Mouse (Mus musculus): Measurements from ENCODE around the gene Cgrrf1. TPM values are rescaled to one million over a fixed set of nuclear protein-coding genes. Genes with fewer than 3 reads are reported as not detected.

The Cgrrf1 gene
- 35.3 TPM for polyA plus RNA-seq (2021)

DNA sequence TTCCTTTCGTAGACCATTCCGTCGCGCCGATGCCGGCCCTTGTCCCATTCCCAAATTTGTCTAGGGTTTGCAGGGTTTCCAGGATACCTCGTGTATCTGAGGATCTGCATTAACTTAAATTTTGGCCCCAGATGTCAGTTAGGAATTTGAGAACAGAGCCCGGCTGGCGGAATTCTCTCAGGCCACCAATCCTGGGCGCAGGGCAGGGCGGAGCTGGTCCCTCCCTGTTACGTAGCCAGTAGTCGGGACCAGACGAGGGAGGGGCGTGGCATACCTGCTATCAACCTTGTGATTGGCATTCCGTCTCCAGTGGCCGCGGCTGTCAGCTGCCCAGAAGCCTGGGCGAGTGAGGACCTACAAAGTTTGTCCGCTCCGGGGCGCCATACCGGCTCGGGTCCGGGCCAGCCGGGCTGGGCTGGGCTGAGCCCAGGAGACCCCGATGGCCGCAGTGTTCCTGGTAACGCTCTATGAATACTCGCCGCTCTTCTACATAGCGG is at the start of gene Cgrrf1:
Gene Cgrrf1 (plus strand): TSS at position 289 of the 497 bp plus-strand sequence.
- ATAC-seq (peak; percentile 98), DNase-seq (ENCODE audit: low read depth, low spot score) (peak; percentile 80)
- in situ Hi-C loops (cut with MboI; ENCODE audit: low pct_unique_long_range_greater_than_20kb): no loop called here
- H3K27me3 ChIP-seq: no peaks in the 10 kb centered on the region
- POLR2A ChIA-PET: interaction anchor here (1.0 kb wide), 1 partner anchor 13 kb away, joined by 3 read pairs; no protein-coding TSS in a partner anchor
- CTCF ChIA-PET: interaction anchor here (1.0 to 1.5 kb wide), 6 partner anchors 10 to 50 kb away, joined by 3 to 6 read pairs (median 4); no protein-coding TSS in a partner anchor
- TF ChIP-seq CTCF (IDR thresholded peaks at IDR 0.05): peak; percentile 79

DNA sequence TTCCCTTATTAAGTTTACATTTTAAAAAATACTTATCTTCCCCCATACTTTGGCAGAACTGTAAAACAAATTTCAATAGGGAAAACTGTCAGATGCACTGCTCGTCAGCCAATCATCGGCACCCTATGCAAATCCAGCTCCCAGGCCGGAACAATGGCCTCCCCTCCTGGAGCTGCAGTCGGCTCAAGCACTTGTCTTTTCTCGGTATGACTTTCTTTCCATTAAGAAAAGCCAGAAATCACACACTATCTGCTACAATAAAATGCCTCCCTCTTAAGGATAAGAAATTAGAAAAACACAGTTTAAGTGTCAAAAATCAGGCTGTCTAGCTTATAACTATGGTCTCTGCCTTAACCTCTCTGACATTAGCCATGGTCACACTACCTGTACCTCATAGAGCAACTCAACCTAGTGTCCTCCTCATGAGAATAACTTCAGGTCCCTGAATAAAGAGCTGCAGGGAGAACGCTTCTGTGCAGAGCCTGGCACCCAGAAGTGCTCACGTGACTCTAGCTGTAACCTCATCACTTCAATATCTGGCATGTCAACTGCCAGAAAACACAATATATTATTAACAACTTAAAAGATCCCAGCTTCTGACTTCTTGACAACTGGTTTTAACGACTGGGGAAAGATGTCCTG is 49.6 kb upstream of the Cgrrf1 start:
- no peak for TF ChIP-seq CTCF (IDR thresholded peaks at IDR 0.05)
- ATAC-seq: no peak
- in situ Hi-C loops (cut with MboI; ENCODE audit: low pct_unique_long_range_greater_than_20kb): no loop called here
- POLR2A ChIA-PET: interaction anchor here (1.1 kb wide), 1 partner anchor 22 kb away, joined by 3 read pairs; no protein-coding TSS in a partner anchor
- H3K27me3 ChIP-seq: no peaks in the 10 kb centered on the region
- CTCF ChIA-PET: interaction anchor here (0.8 kb wide), 1 partner anchor 25 kb away, joined by 3 read pairs; no protein-coding TSS in a partner anchor
- DNase-seq (ENCODE audit: low read depth, low spot score): no peak

DNA sequence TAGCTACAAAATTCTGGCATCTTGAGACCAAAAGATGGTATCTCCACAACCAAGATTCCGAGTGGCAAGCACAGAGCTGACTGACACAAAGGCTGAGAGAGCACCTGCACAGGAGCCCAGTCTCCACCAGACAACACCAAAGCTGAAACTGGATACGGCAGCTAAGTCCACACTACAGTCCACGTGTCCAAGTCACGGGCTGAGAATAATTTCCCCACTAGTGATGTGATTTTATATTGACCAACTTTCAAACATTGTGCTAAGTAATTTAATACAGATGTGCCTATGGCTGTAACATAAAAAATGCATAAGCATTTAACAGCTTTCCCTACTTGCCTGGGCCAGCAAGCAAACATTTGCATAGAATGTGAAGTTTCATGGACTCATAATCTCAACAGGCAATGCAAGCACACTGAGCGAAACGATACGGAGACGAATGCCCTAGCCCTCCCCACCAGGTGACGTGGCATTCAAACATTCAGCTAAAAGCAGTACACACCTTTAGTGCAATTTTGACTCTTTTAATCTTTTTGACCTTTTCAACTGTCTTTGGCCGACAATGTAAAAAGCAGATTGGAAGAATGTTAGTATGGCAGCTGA is 48.5 kb upstream of the Cgrrf1 start:
- no peak for ATAC-seq
- POLR2A ChIA-PET: no interaction called here
- TF ChIP-seq CTCF (IDR thresholded peaks at IDR 0.05): no peak
- CTCF ChIA-PET: interaction anchor here (0.8 to 1.4 kb wide), 3 partner anchors 12 to 48 kb away, joined by 3 to 5 read pairs (median 4); partner anchors contain the start of gene Cgrrf1
- DNase-seq (ENCODE audit: low read depth, low spot score): no peak
- in situ Hi-C loops (cut with MboI; ENCODE audit: low pct_unique_long_range_greater_than_20kb): no loop called here
- no peaks in the 10 kb centered on the region for H3K27me3 ChIP-seq

DNA sequence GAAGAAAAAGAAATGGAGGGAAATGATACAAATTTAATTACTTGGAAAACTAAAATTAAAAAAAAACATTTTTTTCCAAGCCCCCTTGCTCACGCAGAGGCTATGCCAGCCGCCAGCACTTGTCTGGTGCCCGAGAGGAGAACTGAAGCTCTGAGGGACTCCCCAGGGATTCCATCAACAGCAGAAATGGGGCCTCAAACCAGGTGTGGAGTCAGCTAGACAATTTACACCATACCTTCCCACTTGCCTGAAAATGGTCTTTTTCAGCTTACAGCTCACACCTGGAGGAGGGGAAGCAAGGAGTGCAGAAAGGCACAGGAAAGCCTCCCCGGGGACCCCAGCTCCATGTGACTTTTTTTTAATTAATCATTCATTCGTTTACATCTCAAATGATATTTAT is 46.7 kb upstream of the Cgrrf1 start:
- ChIA-PET POLR2A (no interaction called here), CTCF (interaction anchor here (1.0 kb wide), 1 partner anchor 9 kb away, joined by 3 read pairs; no protein-coding TSS in a partner anchor)
- DNase-seq (ENCODE audit: low read depth, low spot score) (no peak), ATAC-seq (no peak)
- H3K27me3 ChIP-seq: no peaks in the 10 kb centered on the region
- no peak for TF ChIP-seq CTCF (IDR thresholded peaks at IDR 0.05)
- in situ Hi-C loops (cut with MboI; ENCODE audit: low pct_unique_long_range_greater_than_20kb): no loop called here

DNA sequence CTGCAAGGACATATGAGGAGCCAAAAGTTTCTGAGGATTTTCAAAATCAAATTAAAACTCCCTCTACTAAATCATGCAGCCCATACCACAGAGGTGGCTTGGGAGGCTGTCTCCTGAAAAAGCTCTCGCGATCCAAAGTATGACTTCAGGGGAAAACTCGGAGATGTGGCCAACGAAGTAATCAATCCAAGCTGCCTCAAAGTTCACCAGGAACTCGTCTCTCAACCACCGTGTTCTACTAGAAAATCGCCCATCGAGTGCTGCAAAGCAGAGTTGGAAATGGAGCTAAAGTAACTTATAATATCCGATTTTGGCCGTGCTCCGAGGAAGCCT is 44.5 kb upstream of the Cgrrf1 start:
- ChIA-PET POLR2A (interaction anchor here (0.6 kb wide), 1 partner anchor 1359 kb away, joined by 3 read pairs; no protein-coding TSS in a partner anchor), CTCF (interaction anchor here (0.9 to 3.4 kb wide), 2 partner anchors 9 to 17 kb away, joined by 3 to 9 read pairs; no protein-coding TSS in a partner anchor)
- in situ Hi-C loops (cut with MboI; ENCODE audit: low pct_unique_long_range_greater_than_20kb): no loop called here
- no peaks in the 10 kb centered on the region for H3K27me3 ChIP-seq
- TF ChIP-seq CTCF (IDR thresholded peaks at IDR 0.05): no peak
- DNase-seq (ENCODE audit: low read depth, low spot score) (no peak), ATAC-seq (peak; percentile 13)

DNA sequence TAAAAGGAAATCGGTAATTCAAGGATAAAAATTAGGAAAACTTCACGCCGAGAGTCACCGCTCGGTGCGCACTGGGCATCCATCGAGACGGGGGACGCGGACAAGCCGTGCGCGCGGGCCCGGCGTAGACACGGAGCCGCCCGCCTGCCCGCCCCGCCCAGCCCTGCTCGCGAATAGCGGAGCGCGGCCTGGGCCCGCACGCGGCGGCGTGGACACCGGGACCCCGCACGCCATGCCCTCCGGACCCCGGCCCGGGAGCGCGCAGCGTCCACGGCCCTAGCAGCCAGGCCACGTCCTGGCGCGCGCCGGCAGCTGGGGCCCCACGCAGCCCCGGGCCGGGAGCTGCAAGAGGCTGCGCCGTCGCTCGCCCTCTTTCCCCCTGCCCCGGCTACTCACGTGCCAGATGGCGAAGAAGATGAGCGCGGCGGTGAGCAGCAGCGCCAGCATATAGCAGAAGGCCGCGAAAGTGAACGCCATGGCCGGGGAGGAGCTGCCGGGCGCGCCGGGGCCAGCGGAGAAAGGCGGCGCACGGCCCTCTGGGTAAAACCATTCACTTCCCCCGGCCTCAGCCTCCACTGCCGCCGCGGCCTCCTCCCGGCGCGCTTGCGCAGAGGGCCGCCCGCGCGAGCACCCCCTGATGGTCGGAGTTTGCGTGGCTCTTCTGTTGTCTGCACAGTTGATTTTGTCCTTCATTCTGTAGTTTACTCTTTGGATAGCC is 44.0 kb upstream of the Cgrrf1 start, which contains the start of gene Cnih1:
Gene Cnih1 (minus strand): TSS at position 625 of the 718 bp plus-strand sequence.
- in situ Hi-C loops (cut with MboI; ENCODE audit: low pct_unique_long_range_greater_than_20kb): no loop called here
- CTCF ChIA-PET: interaction anchor here (0.8 to 3.4 kb wide), 4 partner anchors 10 to 33 kb away, joined by 3 to 9 read pairs (median 4); no protein-coding TSS in a partner anchor
- DNase-seq (ENCODE audit: low read depth, low spot score): peak; percentile 41
- POLR2A ChIA-PET: interaction anchor here (0.6 to 0.9 kb wide), 2 partner anchors 33 to 1360 kb away, joined by 3 read pairs; no protein-coding TSS in a partner anchor
- ATAC-seq: peak; percentile 79
- H3K27me3 ChIP-seq: no peaks in the 10 kb centered on the region
- TF ChIP-seq CTCF (IDR thresholded peaks at IDR 0.05): peak; percentile 99

DNA sequence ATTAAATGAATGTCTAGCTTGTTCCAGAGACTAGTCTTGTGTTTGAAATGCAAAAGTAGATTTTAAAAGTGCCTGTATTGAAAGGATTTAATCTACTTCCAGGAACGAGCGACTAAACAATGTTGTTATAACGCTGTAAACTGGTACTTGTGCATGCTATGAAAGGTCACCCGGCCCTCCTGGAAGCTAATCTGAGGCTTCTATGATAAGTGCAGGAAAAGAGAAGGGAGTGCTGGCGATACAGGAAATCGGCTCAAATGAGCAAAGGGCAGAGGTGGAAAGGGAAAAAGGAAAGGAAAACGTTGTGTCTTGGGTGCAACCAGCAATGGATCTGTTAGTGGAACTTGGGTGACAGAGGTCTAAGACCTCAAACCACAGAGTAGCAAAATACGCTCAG is 43.4 kb upstream of the Cgrrf1 start:
- in situ Hi-C loops (cut with MboI; ENCODE audit: low pct_unique_long_range_greater_than_20kb): no loop called here
- no peak for TF ChIP-seq CTCF (IDR thresholded peaks at IDR 0.05)
- no peaks in the 10 kb centered on the region for H3K27me3 ChIP-seq
- ATAC-seq (no peak), DNase-seq (ENCODE audit: low read depth, low spot score) (no peak)
- ChIA-PET POLR2A (interaction anchor here (0.9 kb wide), 1 partner anchor 33 kb away, joined by 3 read pairs; no protein-coding TSS in a partner anchor), CTCF (interaction anchor here (0.8 to 3.4 kb wide), 4 partner anchors 10 to 34 kb away, joined by 3 to 9 read pairs (median 4); no protein-coding TSS in a partner anchor)

DNA sequence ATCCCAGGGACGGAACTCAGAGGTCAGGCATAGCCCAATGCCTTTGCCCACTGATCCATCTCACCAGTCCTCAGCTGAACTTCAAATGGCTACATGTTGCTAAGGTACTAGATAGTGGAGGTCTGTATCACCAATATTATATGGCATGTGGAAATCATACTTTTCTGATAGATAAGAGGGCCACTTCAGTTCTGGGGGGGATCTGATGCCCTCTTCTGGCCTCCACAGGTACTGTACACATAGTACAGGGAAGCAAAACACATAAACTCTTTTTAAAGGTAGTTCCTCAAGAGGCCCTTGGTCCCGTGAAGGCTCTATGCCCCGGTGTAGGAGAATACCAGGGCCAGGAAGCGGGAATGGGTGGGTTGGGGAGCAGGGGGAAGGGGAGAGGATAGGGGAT is 41.6 kb upstream of the Cgrrf1 start:
- in situ Hi-C loops (cut with MboI; ENCODE audit: low pct_unique_long_range_greater_than_20kb): no loop called here
- peak; percentile 49 for TF ChIP-seq CTCF (IDR thresholded peaks at IDR 0.05)
- ChIA-PET POLR2A (no interaction called here), CTCF (interaction anchor here (3.4 kb wide), 1 partner anchor 14 kb away, joined by 9 read pairs; no protein-coding TSS in a partner anchor)
- DNase-seq (ENCODE audit: low read depth, low spot score) (no peak), ATAC-seq (no peak)
- no peaks in the 10 kb centered on the region for H3K27me3 ChIP-seq

DNA sequence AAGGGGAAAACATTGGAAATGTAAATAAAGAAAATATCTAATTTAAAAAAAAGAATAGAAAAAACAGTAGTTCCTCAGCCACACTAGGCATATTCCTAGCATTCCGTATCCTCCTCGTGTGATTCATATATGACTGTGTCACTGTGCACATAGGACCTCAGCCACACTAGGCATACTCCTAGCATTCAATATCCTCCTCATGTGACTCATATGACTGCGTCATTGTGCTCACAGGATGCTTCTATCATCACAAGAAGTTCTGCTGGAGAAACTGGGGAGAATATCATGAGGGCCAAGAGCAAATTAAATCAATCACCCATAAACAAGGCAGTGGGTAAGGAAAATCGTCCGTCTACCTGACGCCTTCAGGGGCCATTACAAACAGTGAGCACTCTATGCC is 41.2 kb upstream of the Cgrrf1 start:
- no peak for DNase-seq (ENCODE audit: low read depth, low spot score)
- no peak for ATAC-seq
- POLR2A ChIA-PET: no interaction called here
- no peaks in the 10 kb centered on the region for H3K27me3 ChIP-seq
- no peak for TF ChIP-seq CTCF (IDR thresholded peaks at IDR 0.05)
- in situ Hi-C loops (cut with MboI; ENCODE audit: low pct_unique_long_range_greater_than_20kb): no loop called here
- CTCF ChIA-PET: interaction anchor here (3.4 kb wide), 1 partner anchor 13 kb away, joined by 9 read pairs; no protein-coding TSS in a partner anchor

DNA sequence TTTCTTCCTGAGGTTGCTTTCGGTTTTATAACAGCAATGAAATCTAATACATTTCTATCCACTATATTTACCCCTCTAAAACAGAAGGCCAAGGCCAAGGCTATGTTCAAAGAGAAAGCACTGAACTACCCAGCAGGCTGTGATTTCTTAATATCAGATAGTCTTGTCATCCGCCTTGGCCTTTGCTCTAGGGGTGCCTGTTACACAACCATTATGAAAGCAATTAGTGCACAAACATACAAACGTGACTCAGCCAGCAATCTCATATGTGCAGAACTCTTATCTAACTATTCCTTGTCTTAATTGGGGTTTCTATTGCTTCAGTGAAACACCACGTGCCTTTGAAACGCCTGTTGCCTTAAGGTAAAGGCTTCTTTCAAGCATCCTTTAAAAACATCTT is 37.8 kb upstream of the Cgrrf1 start:
- no peaks in the 10 kb centered on the region for H3K27me3 ChIP-seq
- CTCF ChIA-PET: interaction anchor here (1.1 kb wide), 1 partner anchor 13 kb away, joined by 3 read pairs; no protein-coding TSS in a partner anchor
- no peak for TF ChIP-seq CTCF (IDR thresholded peaks at IDR 0.05)
- POLR2A ChIA-PET: no interaction called here
- in situ Hi-C loops (cut with MboI; ENCODE audit: low pct_unique_long_range_greater_than_20kb): no loop called here
- ATAC-seq (no peak), DNase-seq (ENCODE audit: low read depth, low spot score) (no peak)
